Mouse (Mus musculus): ENCODE measurements around the gene Slco2a1. TPM values are rescaled to one million over a fixed set of nuclear protein-coding genes. Genes with fewer than 3 reads are reported as not detected.

Gene Slco2a1
- polyA plus RNA-seq, 1 experiment from 2014 or later = 0.12 TPM

DNA sequence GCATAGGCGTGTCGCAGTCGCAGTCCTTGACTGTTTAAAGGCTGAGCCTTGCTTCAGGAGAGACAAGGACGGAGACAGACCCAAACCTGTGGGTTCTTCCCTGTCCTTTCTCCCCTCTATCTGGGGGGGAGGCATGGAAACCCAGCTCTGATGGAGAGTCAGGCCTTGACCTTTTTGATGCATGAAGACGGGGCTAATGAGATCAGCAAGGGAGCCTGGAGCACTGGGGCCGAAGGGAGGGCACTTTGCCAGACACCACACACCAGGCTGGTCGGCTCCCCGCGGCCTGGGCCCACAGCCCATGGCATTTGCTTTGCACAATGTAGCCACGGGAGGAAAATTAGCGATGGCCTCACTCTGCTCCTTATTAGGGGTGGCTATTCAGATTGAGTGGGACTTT, 66.5 kb downstream of the Slco2a1 start:
- 80% methylated on average over 11 of the region's 11 CpGs for WGBS
- Histone ChIP-seq H3K27me3 (ENCODE audit: poor library complexity, severe bottlenecking) (no peaks in the 10 kb centered on the region), H3K27ac (0 out of 2 replicates have a peak overlapping the region, but pooled peaks have one; percentile 41), H3K9me3 (no peaks in the 10 kb centered on the region), H3K4me3 (no peak overlapping the region), H3K36me3 (replicated peaks) (no peaks in the 10 kb centered on the region), H3K4me1 (peaks cover 15% of the 10 kb centered on the region)
- DNase-seq (ENCODE audit: extremely low spot score, low spot score) = no peak

- Histone ChIP-seq H3K9me3 (no peaks in the 10 kb centered on the region), H3K4me1 (peaks cover 15% of the 10 kb centered on the region), H3K27ac (no peak overlapping the region), H3K4me3 (no peak overlapping the region), H3K36me3 (replicated peaks) (no peaks in the 10 kb centered on the region), H3K27me3 (ENCODE audit: poor library complexity, severe bottlenecking) (no peaks in the 10 kb centered on the region)
- WGBS = 90% methylated on average over 5 of the region's 5 CpGs
- DNase-seq (ENCODE audit: extremely low spot score, low spot score) = no peak
Measured at GRCm38 (mm10) chr9:103056164-103056563, 67.7 kb downstream of the Slco2a1 start.

DNA sequence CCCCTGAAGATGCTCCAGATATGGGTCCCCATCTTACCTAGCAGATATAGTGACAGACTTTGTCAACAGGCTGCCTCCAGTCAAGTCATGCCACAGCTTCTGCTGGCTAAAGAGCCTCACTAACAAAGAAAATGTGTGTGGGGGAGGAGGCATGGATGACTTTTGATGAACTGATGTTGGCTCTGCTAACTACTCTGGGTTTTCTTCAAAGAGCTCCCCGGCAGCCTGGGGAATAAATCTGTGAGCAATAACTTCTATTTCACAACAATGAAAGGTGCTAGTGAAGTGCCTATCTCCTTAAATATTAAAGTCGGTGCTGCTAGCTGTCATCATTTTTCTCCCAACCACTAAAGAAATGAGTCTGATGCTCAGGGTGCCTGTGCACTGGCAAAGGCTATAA, 72.0 kb downstream of the Slco2a1 start:
- H3K4me1 ChIP-seq = peaks cover 3% of the 10 kb centered on the region
- no peak overlapping the region for H3K4me3 ChIP-seq
- 85% methylated on average over 2 of the region's 2 CpGs for WGBS
- H3K36me3 ChIP-seq (replicated peaks) = no peaks in the 10 kb centered on the region
- no peaks in the 10 kb centered on the region for H3K27me3 ChIP-seq (ENCODE audit: poor library complexity, severe bottlenecking)
- H3K9me3 ChIP-seq = no peaks in the 10 kb centered on the region
- no peak overlapping the region for H3K27ac ChIP-seq
- no peak for DNase-seq (ENCODE audit: extremely low spot score, low spot score)

- H3K27ac ChIP-seq = no peak overlapping the region
- H3K4me3 ChIP-seq = no peak overlapping the region
- H3K27me3 ChIP-seq (ENCODE audit: poor library complexity, severe bottlenecking) = no peaks in the 10 kb centered on the region
- WGBS = 73% methylated on average over 5 of the region's 5 CpGs
- H3K36me3 ChIP-seq (replicated peaks) = no peaks in the 10 kb centered on the region
- no peak for DNase-seq (ENCODE audit: extremely low spot score, low spot score)
- H3K4me1 ChIP-seq = no peaks in the 10 kb centered on the region
- H3K9me3 ChIP-seq = no peaks in the 10 kb centered on the region
Measured at GRCm38 (mm10) chr9:103061471-103062053, 73.0 kb downstream of the Slco2a1 start.

DNA sequence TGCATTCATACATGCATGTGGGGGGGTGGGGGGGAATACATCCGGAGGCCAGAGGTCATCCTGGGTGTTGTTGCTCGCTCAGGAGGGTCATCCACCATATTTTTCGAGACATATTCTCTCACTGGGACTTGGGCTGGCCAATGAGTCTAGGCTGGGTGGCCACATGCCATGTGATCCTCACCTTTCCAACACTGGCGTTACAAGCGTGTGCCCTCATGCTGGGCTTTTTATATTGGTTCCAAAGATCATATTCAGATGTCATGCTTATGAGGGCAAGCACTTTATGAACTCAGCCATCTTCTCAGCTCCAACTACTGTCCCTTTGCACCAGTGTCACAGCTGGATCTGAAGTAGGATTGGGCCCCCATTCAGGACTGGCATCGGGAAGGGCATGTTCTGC, 75.1 kb downstream of the Slco2a1 start:
- Histone ChIP-seq H3K36me3 (replicated peaks) (no peaks in the 10 kb centered on the region), H3K4me1 (peaks cover 4% of the 10 kb centered on the region; the same call in 1 of the 2 replicates), H3K27me3 (ENCODE audit: poor library complexity, severe bottlenecking) (no peaks in the 10 kb centered on the region), H3K27ac (no peak overlapping the region), H3K9me3 (no peaks in the 10 kb centered on the region), H3K4me3 (no peak overlapping the region)
- WGBS = 92% methylated on average over 6 of the region's 6 CpGs
- DNase-seq (ENCODE audit: extremely low spot score, low spot score) = no peak

DNA sequence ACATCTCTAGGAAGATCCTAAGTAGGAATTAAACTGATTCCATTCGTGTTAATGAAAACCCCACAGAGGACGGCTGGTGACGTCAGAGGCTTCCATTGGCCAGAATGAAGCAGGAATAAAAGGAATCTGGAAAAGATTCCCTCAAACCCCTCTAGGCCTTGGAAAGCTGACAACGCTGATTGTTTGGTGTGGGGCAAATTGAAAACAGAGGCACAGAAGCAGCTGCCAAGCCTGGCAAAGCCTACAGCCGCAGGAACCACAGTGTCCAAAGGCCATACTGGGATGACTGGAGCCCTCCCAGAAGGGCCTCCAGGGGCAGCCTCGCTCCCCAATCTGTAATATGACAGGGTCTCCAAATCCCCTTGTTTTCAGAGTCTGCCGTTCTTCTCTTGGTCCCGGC, 78.3 kb downstream of the Slco2a1 start:
- Histone ChIP-seq H3K36me3 (replicated peaks) (no peaks in the 10 kb centered on the region), H3K27ac (peak overlapping the region; percentile 32; the same call in 1 of the 2 replicates), H3K9me3 (no peaks in the 10 kb centered on the region), H3K27me3 (ENCODE audit: poor library complexity, severe bottlenecking) (no peaks in the 10 kb centered on the region), H3K4me1 (peaks cover 4% of the 10 kb centered on the region; the same call in 1 of the 2 replicates), H3K4me3 (no peak overlapping the region)
- 79% methylated on average over 8 of the region's 8 CpGs for WGBS
- DNase-seq (ENCODE audit: extremely low spot score, low spot score) = no peak

DNA sequence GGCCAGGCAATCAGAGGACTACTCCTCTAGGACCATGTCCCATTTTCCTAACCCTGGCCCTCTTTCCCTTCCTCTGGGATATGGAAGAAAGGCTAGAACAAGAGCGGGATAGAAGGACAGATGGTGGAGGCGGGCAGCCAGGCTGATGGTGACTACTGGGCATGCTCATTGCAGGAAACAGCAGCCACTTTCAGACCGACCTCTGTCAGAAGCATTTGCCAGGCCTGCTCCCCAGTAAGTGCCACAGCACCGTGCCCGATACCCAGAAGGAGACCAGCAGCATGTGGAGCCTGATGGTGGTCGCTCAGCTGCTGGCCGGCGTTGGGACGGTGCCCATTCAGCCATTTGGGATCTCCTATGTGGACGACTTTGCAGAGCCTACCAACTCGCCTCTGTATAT, 79.1 kb downstream of the Slco2a1 start:
- WGBS = 91% methylated on average over 11 of the region's 11 CpGs
- Histone ChIP-seq H3K27ac (peak overlapping the region; percentile 32; the same call in 1 of the 2 replicates), H3K9me3 (no peaks in the 10 kb centered on the region), H3K4me3 (no peak overlapping the region), H3K36me3 (replicated peaks) (no peaks in the 10 kb centered on the region), H3K27me3 (ENCODE audit: poor library complexity, severe bottlenecking) (no peaks in the 10 kb centered on the region), H3K4me1 (peaks cover 4% of the 10 kb centered on the region; the same call in 1 of the 2 replicates)
- DNase-seq (ENCODE audit: extremely low spot score, low spot score) = no peak

- Histone ChIP-seq H3K27me3 (ENCODE audit: poor library complexity, severe bottlenecking) (no peaks in the 10 kb centered on the region), H3K9me3 (no peaks in the 10 kb centered on the region), H3K4me1 (peaks cover 4% of the 10 kb centered on the region; the same call in 1 of the 2 replicates), H3K27ac (no peak overlapping the region), H3K36me3 (replicated peaks) (no peaks in the 10 kb centered on the region), H3K4me3 (no peak overlapping the region)
- 95% methylated on average over 8 of the region's 8 CpGs for WGBS
- no peak for DNase-seq (ENCODE audit: extremely low spot score, low spot score)
Measured at GRCm38 (mm10) chr9:103068769-103069168, 80.3 kb downstream of the Slco2a1 start.

GRCm38 (mm10) chr9:103071541-103072203, 83.2 kb downstream of the Slco2a1 start:
- no peak for DNase-seq (ENCODE audit: extremely low spot score, low spot score)
- WGBS = 92% methylated on average over 7 of the region's 7 CpGs
- H3K9me3 ChIP-seq = no peaks in the 10 kb centered on the region
- H3K27me3 ChIP-seq (ENCODE audit: poor library complexity, severe bottlenecking) = no peaks in the 10 kb centered on the region
- no peaks in the 10 kb centered on the region for H3K36me3 ChIP-seq (replicated peaks)
- H3K4me1 ChIP-seq = peaks cover 4% of the 10 kb centered on the region; the same call in 1 of the 2 replicates
- no peak overlapping the region for H3K27ac ChIP-seq
- no peak overlapping the region for H3K4me3 ChIP-seq

- Histone ChIP-seq H3K27ac (no peak overlapping the region), H3K36me3 (replicated peaks) (no peaks in the 10 kb centered on the region), H3K4me3 (no peak overlapping the region), H3K4me1 (peaks cover under 1% of the 10 kb centered on the region; the same call in 1 of the 2 replicates), H3K9me3 (no peaks in the 10 kb centered on the region), H3K27me3 (ENCODE audit: poor library complexity, severe bottlenecking) (no peaks in the 10 kb centered on the region)
- WGBS = 96% methylated on average over 6 of the region's 6 CpGs
- DNase-seq (ENCODE audit: extremely low spot score, low spot score) = no peak
Measured at GRCm38 (mm10) chr9:103072204-103072599, 83.7 kb downstream of the Slco2a1 start.

DNA sequence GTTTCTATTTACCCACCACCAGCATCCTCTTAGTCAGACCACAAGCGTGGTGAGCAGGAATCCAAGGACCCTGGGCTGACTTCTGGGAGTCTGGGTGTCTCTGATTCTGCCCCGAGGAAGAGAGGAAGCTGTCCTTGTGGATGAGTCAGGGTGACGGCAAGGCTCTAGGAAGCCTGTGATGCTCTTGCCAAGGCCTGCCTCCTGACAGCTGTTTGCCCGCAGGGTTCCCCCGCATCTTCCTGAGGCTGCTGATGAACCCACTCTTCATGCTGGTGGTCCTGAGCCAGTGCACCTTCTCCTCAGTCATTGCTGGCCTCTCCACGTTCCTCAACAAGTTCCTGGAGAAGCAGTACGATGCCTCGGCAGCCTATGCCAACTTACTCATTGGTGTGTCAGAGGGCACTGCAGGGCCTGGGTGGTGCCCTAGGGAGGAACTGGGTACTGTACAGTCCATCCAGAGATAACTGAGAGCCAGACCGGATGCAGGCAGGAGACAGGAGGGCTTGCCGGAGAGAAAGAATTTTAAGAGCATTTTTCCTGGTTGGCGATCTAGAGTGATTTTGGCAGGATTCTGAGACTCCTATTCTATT, 84.5 kb downstream of the Slco2a1 start:
- Histone ChIP-seq H3K9me3 (no peaks in the 10 kb centered on the region), H3K27me3 (ENCODE audit: poor library complexity, severe bottlenecking) (no peaks in the 10 kb centered on the region), H3K27ac (no peak overlapping the region), H3K36me3 (replicated peaks) (no peaks in the 10 kb centered on the region), H3K4me3 (no peak overlapping the region), H3K4me1 (no peaks in the 10 kb centered on the region)
- DNase-seq (ENCODE audit: extremely low spot score, low spot score) = no peak
- WGBS = 92% methylated on average over 11 of the region's 11 CpGs

GRCm38 (mm10) chr9:103076836-103077531, 88.5 kb downstream of the Slco2a1 start:
- DNase-seq (ENCODE audit: extremely low spot score, low spot score) = no peak
- Histone ChIP-seq H3K4me1 (no peaks in the 10 kb centered on the region), H3K27me3 (ENCODE audit: poor library complexity, severe bottlenecking) (no peaks in the 10 kb centered on the region), H3K9me3 (no peaks in the 10 kb centered on the region), H3K4me3 (no peak overlapping the region), H3K27ac (no peak overlapping the region), H3K36me3 (replicated peaks) (no peaks in the 10 kb centered on the region)
- 85% methylated on average over 21 of the region's 21 CpGs for WGBS
